Mouse (Mus musculus) spleen, postnatal 36 days (tissue): ENCODE data around the gene Vezt.

Experiments
- DNase-seq, 2 experiments: peaks; one replicate each; pipeline ENCODE4 v3.0.0; 2022; ENCODE audit warnings: low spot score in 2 of 2, mixed read lengths in 1 of 2

Gene Vezt

GRCm38 (mm10) chr10:93912136-93912855, 123.3 kb downstream of the Vezt start:
- DNase-seq = no peak

GRCm38 (mm10) chr10:93911326-93911725, 124.3 kb downstream of the Vezt start:
- DNase-seq = no peak

- no peak for DNase-seq
Measured at GRCm38 (mm10) chr10:93909811-93910446, 125.7 kb downstream of the Vezt start.

GRCm38 (mm10) chr10:93909015-93909414, 126.6 kb downstream of the Vezt start:
- DNase-seq = no peak

- no peak for DNase-seq
Measured at GRCm38 (mm10) chr10:93908540-93908939, 127.1 kb downstream of the Vezt start.

GRCm38 (mm10) chr10:93907376-93907775, 128.2 kb downstream of the Vezt start:
- DNase-seq = no peak

- DNase-seq = no peak
Measured at GRCm38 (mm10) chr10:93899907-93900306, 135.7 kb downstream of the Vezt start.

GRCm38 (mm10) chr10:93899303-93899702, 136.3 kb downstream of the Vezt start:
- DNase-seq = no peak

GRCm38 (mm10) chr10:93897043-93897646, 138.5 kb downstream of the Vezt start, which contains the start of gene Metap2:
TSS of gene Metap2 (minus strand) at chr10:93897093.
- no peak for DNase-seq

- DNase-seq = no peak
Measured at GRCm38 (mm10) chr10:93892551-93892950, 143.1 kb downstream of the Vezt start.

GRCm38 (mm10) chr10:93891031-93891430, 144.6 kb downstream of the Vezt start:
- peak; percentile 36 to 64 for DNase-seq

- DNase-seq = no peak
Measured at GRCm38 (mm10) chr10:93890565-93890964, 145.1 kb downstream of the Vezt start.

GRCm38 (mm10) chr10:93889976-93890375, 145.6 kb downstream of the Vezt start:
- DNase-seq = peak in 1 of 2 experiments; percentile 16

- peak; percentile 86 to 87 for DNase-seq
Measured at GRCm38 (mm10) chr10:93889579-93889950, 146.1 kb downstream of the Vezt start.
